ENCODE assay signal across 8 mouse cellular contexts in genomic region chr7:4124315-4124759, GRCm38 (mm10). TPM values are rescaled to one million over a fixed set of nuclear protein-coding genes. Genes with fewer than 3 reads are reported as not detected.
A peak's percentile ranks its signal among the peaks of the same experiment; 100 is the strongest.
DNase-seq lines count a peak whose midpoint lies in the region; ATAC-seq and TF ChIP-seq lines count a peak whose summit lies in the region.

No protein-coding gene starts in this region.

- no peak for DNase-seq in lung, adult 2 months
- peak; percentile 80 for DNase-seq in cerebellum, adult 9-11 months
- peak; percentile 86 to 92 for DNase-seq in frontal cortex, postnatal 10 days (ENCODE audit: low spot score in 2 of 2)
- peak; percentile 87 to 96 for DNase-seq in layer of hippocampus, postnatal 14 days (ENCODE audit: low spot score in 2 of 2)
- DNase-seq in right cerebral cortex, postnatal 4 days: peak; percentile 75
- no peak for DNase-seq in kidney, adult 11 months

- 2% methylated on average over 10 of the region's 10 CpGs for WGBS in lung, embryonic 16.5 days
- WGBS in lung, adult 2 months: 8% methylated on average over 10 of the region's 10 CpGs

- no peak overlapping the region for H3K27ac ChIP-seq in lung, embryonic 16.5 days (ENCODE audit: low read length)

- H3K9ac ChIP-seq in lung, embryonic 16.5 days (ENCODE audit: low read length): no peak overlapping the region

- no peak for TF ChIP-seq CTCF in lung, adult 2 months (IDR thresholded peaks at IDR 0.05; ENCODE audit: insufficient read depth, low read length)

- ATAC-seq in lung, embryonic 16.5 days (ENCODE audit: low read depth): peak; percentile 39; the same call in 1 of the 2 replicates
- ATAC-seq in megakaryocyte progenitor cell, adult 5-6 weeks (replicated peaks; ENCODE audit: poor library complexity): peak; percentile 77

- no peaks in the 10 kb centered on the region for H3K9me3 ChIP-seq in lung, embryonic 16.5 days (ENCODE audit: control insufficient read depth, low read length)

- peaks cover 4% of the 10 kb centered on the region; the same call in 1 of the 2 replicates for H3K4me1 ChIP-seq in lung, embryonic 16.5 days (replicated peaks; ENCODE audit: control insufficient read depth, insufficient read depth, low read length)
- H3K4me1 ChIP-seq in lung, adult 2 months (ENCODE audit: control insufficient read depth, insufficient read depth, low read length): peaks cover 2% of the 10 kb centered on the region; the same call in 1 of the 2 replicates

- peak overlapping the region; percentile 37; the same call in 1 of the 2 replicates for H3K4me2 ChIP-seq in lung, embryonic 16.5 days (ENCODE audit: low read depth, low read length)

- no peaks in the 10 kb centered on the region for H3K36me3 ChIP-seq in lung, embryonic 16.5 days (ENCODE audit: control insufficient read depth, insufficient read depth, low read length)

- peaks cover 10% of the 10 kb centered on the region for H3K27me3 ChIP-seq in lung, embryonic 16.5 days (ENCODE audit: control insufficient read depth, insufficient read depth, low read depth, low read length)

- TF ChIP-seq POLR2A in lung, adult 2 months (IDR thresholded peaks at IDR 0.05; ENCODE audit: borderline replicate concordance, extremely low read depth, low read depth, low read length): no peak

- no peak overlapping the region for H3K4me3 ChIP-seq in lung, embryonic 16.5 days (ENCODE audit: low read length)
- H3K4me3 ChIP-seq in lung, adult 2 months (replicated peaks; ENCODE audit: extremely low read depth, low read depth, low read length): no peak overlapping the region

RNA-seq across cellular contexts. Expression of gene Ttyh1, which starts 5.1 kb away (rescaled TPM):
- polyA plus RNA-seq in lung, embryonic 16.5 days (2015; fragmentation: Nextera tagmentation; extraction: Ambion mirVana): 2.1 and 2.9 TPM in 2 replicates
- 2.6 and 3.0 TPM in 2 replicates for polyA plus RNA-seq in lung, adult 2 months (2012; rRNA removed)
- total RNA-seq in layer of hippocampus, postnatal 14 days (2021): 100 to 1,000 TPM; 671 to 757 TPM
- 0.12 and 0.39 TPM in 2 replicates for total RNA-seq in megakaryocyte progenitor cell, adult 5-6 weeks (2015)
- total RNA-seq in megakaryocyte progenitor cell, adult 5-6 weeks (2017): 0.17 TPM in 1 of 2 replicates, not detected in the other

RNA-seq across cellular contexts. Expression of gene Leng8, which starts 12.5 kb away (rescaled TPM):
- 54.0 and 56.1 TPM in 2 replicates for polyA plus RNA-seq in lung, embryonic 16.5 days (2015; fragmentation: Nextera tagmentation; extraction: Ambion mirVana)
- polyA plus RNA-seq in lung, adult 2 months (2012; rRNA removed): 648 and 958 TPM in 2 replicates
- total RNA-seq in layer of hippocampus, postnatal 14 days (2021): 100 to 1,000 TPM; 157 to 196 TPM
- total RNA-seq in megakaryocyte progenitor cell, adult 5-6 weeks (2015): 23.2 and 36.4 TPM in 2 replicates
- 19.5 and 24.1 TPM in 2 replicates for total RNA-seq in megakaryocyte progenitor cell, adult 5-6 weeks (2017)

RNA-seq across cellular contexts. Expression of gene Leng9, which starts 25.8 kb away (rescaled TPM):
- polyA plus RNA-seq in lung, embryonic 16.5 days (2015; fragmentation: Nextera tagmentation; extraction: Ambion mirVana): 5.0 and 5.5 TPM in 2 replicates
- 8.6 and 10.2 TPM in 2 replicates for polyA plus RNA-seq in lung, adult 2 months (2012; rRNA removed)
- total RNA-seq in layer of hippocampus, postnatal 14 days (2021): 1 to 10 TPM; 5.2 to 6.2 TPM
- total RNA-seq in megakaryocyte progenitor cell, adult 5-6 weeks (2015): 0.72 and 1.5 TPM in 2 replicates
- 2.2 and 2.9 TPM in 2 replicates for total RNA-seq in megakaryocyte progenitor cell, adult 5-6 weeks (2017)

RNA-seq across cellular contexts. Expression of gene Cdc42ep5, which starts 40.3 kb away (rescaled TPM):
- 46.2 and 49.2 TPM in 2 replicates for polyA plus RNA-seq in lung, embryonic 16.5 days (2015; fragmentation: Nextera tagmentation; extraction: Ambion mirVana)
- polyA plus RNA-seq in lung, adult 2 months (2012; rRNA removed): 46.9 and 51.8 TPM in 2 replicates
- 1 to 10 TPM; 1.1 to 1.4 TPM for total RNA-seq in layer of hippocampus, postnatal 14 days (2021)
- total RNA-seq in megakaryocyte progenitor cell, adult 5-6 weeks (2015): not detected in 2 replicates
- not detected in 2 replicates for total RNA-seq in megakaryocyte progenitor cell, adult 5-6 weeks (2017)

Comparison
In these comparisons a context has a peak if more than half of its experiments do, and no peak if none do; other contexts are left out.
1. DNase-seq: peak in cerebellum, adult 9-11 months (single experiment), frontal cortex, postnatal 10 days (2 of 2), layer of hippocampus, postnatal 14 days (2 of 2) and right cerebral cortex, postnatal 4 days (single experiment); none in lung, adult 2 months (single experiment) and kidney, adult 11 months (single experiment).
2. RNA of gene Ttyh1, which starts 5.1 kb away (total RNA-seq): 671 to 757 TPM in layer of hippocampus, postnatal 14 days; 0.12 to 0.39 TPM in megakaryocyte progenitor cell, adult 5-6 weeks; every median in the first group is over 100 times any median in the second.
3. RNA of gene Leng8, which starts 12.5 kb away (total RNA-seq): 157 to 196 TPM in layer of hippocampus, postnatal 14 days; 19.5 to 36.4 TPM in megakaryocyte progenitor cell, adult 5-6 weeks; every median in the first group is over 4 times any median in the second.